Mouse (Mus musculus): ENCODE data around the gene Hmgcs2.

GRCm38 (mm10) chr3:98335886-98336285 is 55.7 kb downstream of the Hmgcs2 start:
- TF ChIP-seq EP300 (IDR thresholded peaks at IDR 0.05; ENCODE audit: low read length) (peak; percentile 43; the same call in 1 of the 2 replicates), GABPA (IDR thresholded peaks at IDR 0.05; ENCODE audit: insufficient replicate concordance, low read depth, low read length) (no peak), ETS1 (conservative IDR thresholded peaks at IDR 0.05; ENCODE audit: low read depth, low read length) (peak; percentile 59), TCF12 (IDR thresholded peaks at IDR 0.05; ENCODE audit: low read depth, low read length) (peak; percentile 55; the same call in 1 of the 2 replicates), BHLHE40 (IDR thresholded peaks at IDR 0.05; ENCODE audit: low read depth, low read length) (peak; percentile 29; the same call in 1 of the 2 replicates), MXI1 (IDR thresholded peaks at IDR 0.05; ENCODE audit: low read depth, low read length) (peak; percentile 81), CTCF (conservative IDR thresholded peaks at IDR 0.05 in 1 of 2, IDR thresholded peaks at IDR 0.05 in 1 of 2; ENCODE audit: low read depth in 2 of 2, low read length in 2 of 2) (no peak), POLR2A (IDR thresholded peaks at IDR 0.05; ENCODE audit: low read depth, low read length) (no peak; the same call in 1 of the 2 replicates), MAZ (IDR thresholded peaks at IDR 0.05; ENCODE audit: low read depth, low read length) (no peak), ZMIZ1 (IDR thresholded peaks at IDR 0.05; ENCODE audit: low read depth, low read length) (no peak), TBP (conservative IDR thresholded peaks at IDR 0.05; ENCODE audit: low read depth, low read length) (0 out of 2 replicates have a peak, but pooled peaks have one; percentile 14), RAD21 (IDR thresholded peaks at IDR 0.05; ENCODE audit: low read depth, low read length) (no peak), NELFE (IDR thresholded peaks at IDR 0.05; ENCODE audit: low read depth, low read length) (no peak)

Data from CH12.LX (cell line).